Mouse (Mus musculus): ENCODE results near the gene Hba-x. TPM values are rescaled to one million over a fixed set of nuclear protein-coding genes. Genes with fewer than 3 reads are reported as not detected.

Hba-x gene
- total RNA-seq, 1 experiment = not detected

- Histone ChIP-seq H3K4me1 (ENCODE audit: control insufficient read depth in 2 of 2, insufficient read depth in 2 of 2, low read length in 2 of 2, poor library complexity in 1 of 2) (peaks cover 0 to 2% of the 10 kb centered on the region in 2 experiments; a peak in 1 of 4 replicates), H3K36me3 (ENCODE audit: control insufficient read depth, insufficient read depth, low read length, poor library complexity, severe bottlenecking) (peaks cover 10% of the 10 kb centered on the region; the same call in 1 of the 2 replicates), H3K9ac (ENCODE audit: insufficient read depth, low read depth, low read length, poor library complexity, severe bottlenecking) (no peak overlapping the region), H3K9me3 (ENCODE audit: control insufficient read depth, insufficient read depth, low read depth, low read length) (no peaks in the 10 kb centered on the region), H3K27ac (ENCODE audit: insufficient read depth, low read depth, low read length, poor library complexity, severe bottlenecking) (no peak overlapping the region), H3K4me3 (ENCODE audit: insufficient read depth in 1 of 2, low read depth in 1 of 2, low read length in 2 of 2, poor library complexity in 1 of 2, severe bottlenecking in 1 of 2) (no peak overlapping the region)
- DNase-seq (ENCODE audit: low read depth, low spot score) = no peak
- in situ Hi-C loops (cut with MboI; ENCODE audit: low sequenced_read_pairs in 2 of 2, unreplicated experiment in 2 of 2) = no loop called here
- TF ChIP-seq HCFC1 (IDR thresholded peaks at IDR 0.05; ENCODE audit: borderline replicate concordance, insufficient read depth, low read length) = no peak
- TF ChIP-seq MAFK (IDR thresholded peaks at IDR 0.05; ENCODE audit: insufficient read depth, low read depth, low read length) = 0 out of 2 replicates have a peak, but pooled peaks have one; percentile 65
- TF ChIP-seq ZNF384 (IDR thresholded peaks at IDR 0.05; ENCODE audit: low read depth, low read length) = no peak
- TF ChIP-seq ZC3H11A (IDR thresholded peaks at IDR 0.05; ENCODE audit: borderline replicate concordance, low read depth, low read length) = no peak
- TF ChIP-seq CHD2 (IDR thresholded peaks at IDR 0.05; ENCODE audit: low read depth, low read length) = no peak
Measured at GRCm38 (mm10) chr11:32243205-32243955, 32.8 kb upstream of the Hba-x start.

- peaks cover 10% of the 10 kb centered on the region; the same call in 1 of the 2 replicates for H3K36me3 ChIP-seq (ENCODE audit: control insufficient read depth, insufficient read depth, low read length, poor library complexity, severe bottlenecking)
- TF ChIP-seq ZC3H11A (IDR thresholded peaks at IDR 0.05; ENCODE audit: borderline replicate concordance, low read depth, low read length) (no peak), ZNF384 (IDR thresholded peaks at IDR 0.05; ENCODE audit: low read depth, low read length) (no peak), HCFC1 (IDR thresholded peaks at IDR 0.05; ENCODE audit: borderline replicate concordance, insufficient read depth, low read length) (no peak), CHD2 (IDR thresholded peaks at IDR 0.05; ENCODE audit: low read depth, low read length) (no peak), MAFK (IDR thresholded peaks at IDR 0.05; ENCODE audit: insufficient read depth, low read depth, low read length) (no peak)
- no peak overlapping the region for H3K27ac ChIP-seq (ENCODE audit: insufficient read depth, low read depth, low read length, poor library complexity, severe bottlenecking)
Measured at GRCm38 (mm10) chr11:32244064-32244463, 32.1 kb upstream of the Hba-x start.

GRCm38 (mm10) chr11:32244617-32245016, 31.6 kb upstream of the Hba-x start:
- in situ Hi-C loops (cut with MboI; ENCODE audit: low sequenced_read_pairs in 2 of 2, unreplicated experiment in 2 of 2) = no loop called here
- Histone ChIP-seq H3K36me3 (ENCODE audit: control insufficient read depth, insufficient read depth, low read length, poor library complexity, severe bottlenecking) (peaks cover 11% of the 10 kb centered on the region; the same call in 1 of the 2 replicates), H3K4me1 (ENCODE audit: control insufficient read depth in 2 of 2, insufficient read depth in 2 of 2, low read length in 2 of 2, poor library complexity in 1 of 2) (peaks cover 0 to 2% of the 10 kb centered on the region in 2 experiments; a peak in 1 of 4 replicates), H3K9me3 (ENCODE audit: control insufficient read depth, insufficient read depth, low read depth, low read length) (no peaks in the 10 kb centered on the region), H3K4me3 (ENCODE audit: insufficient read depth in 1 of 2, low read depth in 1 of 2, low read length in 2 of 2, poor library complexity in 1 of 2, severe bottlenecking in 1 of 2) (no peak overlapping the region), H3K27ac (ENCODE audit: insufficient read depth, low read depth, low read length, poor library complexity, severe bottlenecking) (no peak overlapping the region), H3K9ac (ENCODE audit: insufficient read depth, low read depth, low read length, poor library complexity, severe bottlenecking) (no peak overlapping the region)
- no peak for DNase-seq (ENCODE audit: low read depth, low spot score)
- TF ChIP-seq CHD2 (IDR thresholded peaks at IDR 0.05; ENCODE audit: low read depth, low read length) = no peak
- no peak for TF ChIP-seq HCFC1 (IDR thresholded peaks at IDR 0.05; ENCODE audit: borderline replicate concordance, insufficient read depth, low read length)
- no peak for TF ChIP-seq MAFK (IDR thresholded peaks at IDR 0.05; ENCODE audit: insufficient read depth, low read depth, low read length)
- TF ChIP-seq ZC3H11A (IDR thresholded peaks at IDR 0.05; ENCODE audit: borderline replicate concordance, low read depth, low read length) = no peak
- no peak for TF ChIP-seq ZNF384 (IDR thresholded peaks at IDR 0.05; ENCODE audit: low read depth, low read length)

More at GRCm38 (mm10) chr11:32244064-32244463, 32.1 kb upstream of the Hba-x start:
- no peak overlapping the region for H3K9ac ChIP-seq (ENCODE audit: insufficient read depth, low read depth, low read length, poor library complexity, severe bottlenecking)
- H3K4me1 ChIP-seq (ENCODE audit: control insufficient read depth in 2 of 2, insufficient read depth in 2 of 2, low read length in 2 of 2, poor library complexity in 1 of 2) = peaks cover 0 to 2% of the 10 kb centered on the region in 2 experiments; a peak in 1 of 4 replicates
- H3K9me3 ChIP-seq (ENCODE audit: control insufficient read depth, insufficient read depth, low read depth, low read length) = no peaks in the 10 kb centered on the region
- H3K4me3 ChIP-seq (ENCODE audit: insufficient read depth in 1 of 2, low read depth in 1 of 2, low read length in 2 of 2, poor library complexity in 1 of 2, severe bottlenecking in 1 of 2) = no peak overlapping the region
- in situ Hi-C loops (cut with MboI; ENCODE audit: low sequenced_read_pairs in 2 of 2, unreplicated experiment in 2 of 2) = no loop called here
- no peak for DNase-seq (ENCODE audit: low read depth, low spot score)

DNA sequence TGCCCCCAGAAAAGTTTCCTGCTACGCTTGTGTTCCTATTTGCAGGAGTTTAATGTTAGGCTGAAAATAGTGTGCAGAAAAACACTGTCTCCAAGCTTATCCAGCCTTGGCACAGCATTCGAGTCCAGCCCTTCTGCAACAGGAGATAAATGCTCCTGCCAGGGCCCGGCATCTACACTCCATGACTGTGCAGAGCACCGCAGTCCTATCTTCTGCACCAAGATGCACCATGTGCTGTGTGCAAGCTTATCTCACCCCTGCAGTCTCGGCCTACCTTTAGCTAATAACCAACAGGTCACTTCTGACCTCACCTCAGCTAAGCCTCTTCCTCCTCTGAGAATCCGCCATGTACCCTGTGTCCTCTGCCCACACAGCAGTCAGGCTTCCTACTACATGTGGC, 30.6 kb upstream of the Hba-x start:
- peaks cover 0 to 2% of the 10 kb centered on the region in 2 experiments; a peak in 1 of 4 replicates for H3K4me1 ChIP-seq (ENCODE audit: control insufficient read depth in 2 of 2, insufficient read depth in 2 of 2, low read length in 2 of 2, poor library complexity in 1 of 2)
- no peaks in the 10 kb centered on the region for H3K9me3 ChIP-seq (ENCODE audit: control insufficient read depth, insufficient read depth, low read depth, low read length)
- TF ChIP-seq HCFC1 (IDR thresholded peaks at IDR 0.05; ENCODE audit: borderline replicate concordance, insufficient read depth, low read length) = no peak
- TF ChIP-seq MAFK (IDR thresholded peaks at IDR 0.05; ENCODE audit: insufficient read depth, low read depth, low read length) = no peak
- TF ChIP-seq ZC3H11A (IDR thresholded peaks at IDR 0.05; ENCODE audit: borderline replicate concordance, low read depth, low read length) = no peak
- no peak for TF ChIP-seq CHD2 (IDR thresholded peaks at IDR 0.05; ENCODE audit: low read depth, low read length)
- no peak for TF ChIP-seq ZNF384 (IDR thresholded peaks at IDR 0.05; ENCODE audit: low read depth, low read length)
- no peak overlapping the region for H3K4me3 ChIP-seq (ENCODE audit: insufficient read depth in 1 of 2, low read depth in 1 of 2, low read length in 2 of 2, poor library complexity in 1 of 2, severe bottlenecking in 1 of 2)
- no peak overlapping the region for H3K9ac ChIP-seq (ENCODE audit: insufficient read depth, low read depth, low read length, poor library complexity, severe bottlenecking)
- in situ Hi-C loops (cut with MboI; ENCODE audit: low sequenced_read_pairs in 2 of 2, unreplicated experiment in 2 of 2) = no loop called here
- H3K27ac ChIP-seq (ENCODE audit: insufficient read depth, low read depth, low read length, poor library complexity, severe bottlenecking) = no peak overlapping the region
- DNase-seq (ENCODE audit: low read depth, low spot score) = no peak
- peaks cover 15% of the 10 kb centered on the region; the same call in 1 of the 2 replicates for H3K36me3 ChIP-seq (ENCODE audit: control insufficient read depth, insufficient read depth, low read length, poor library complexity, severe bottlenecking)

Measured in ES-E14 (cell line).